Mouse (Mus musculus): ENCODE data around the gene Gm42906.

- no peak for TF ChIP-seq TAL1 (IDR thresholded peaks at IDR 0.05; ENCODE audit: low read length)
- TF ChIP-seq GATA1 (IDR thresholded peaks at IDR 0.05; ENCODE audit: low read length): no peak
Observed at GRCm38 (mm10) chr5:151134202-151134601, 293.8 kb downstream of the Gm42906 start.
